Mouse (Mus musculus) thymus, postnatal 10 days (tissue): ENCODE results near the gene Carnmt1.

Source experiments
- DNase-seq, 2 experiments: peaks; one replicate each; pipeline ENCODE4 v3.0.0; 2021; ENCODE audit warnings: low spot score in 2 of 2

Carnmt1 gene

GRCm38 (mm10) chr19:18670608-18671007, at the start of gene Carnmt1:
Gene Carnmt1, plus strand, starts transcription at chr19:18670764.
- peak; percentile 97 to 98 for DNase-seq

DNA sequence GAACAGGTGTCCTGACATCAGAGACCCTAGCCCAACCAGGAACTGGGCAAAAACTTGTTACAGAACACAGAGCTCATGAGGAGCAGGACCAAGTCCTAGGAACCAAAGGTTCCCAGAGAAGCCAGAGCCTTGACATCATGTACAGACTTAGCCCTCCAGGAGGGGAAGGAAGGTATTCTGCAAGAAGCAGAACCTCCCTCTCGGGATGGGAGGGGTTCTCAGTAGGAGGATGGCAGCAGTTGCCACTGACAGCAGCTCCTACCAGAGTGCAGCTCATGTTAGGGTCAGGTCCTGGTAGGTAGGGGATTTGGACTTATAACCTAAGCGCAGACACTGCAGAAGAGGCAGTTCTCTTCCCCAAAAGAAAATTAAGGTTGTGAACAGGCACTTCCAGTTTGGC, 46.7 kb upstream of the Carnmt1 start:
- no peak for DNase-seq

GRCm38 (mm10) chr19:18629589-18629988, 41.0 kb upstream of the Carnmt1 start:
- no peak for DNase-seq

GRCm38 (mm10) chr19:18630221-18631119, 40.1 kb upstream of the Carnmt1 start:
- no peak for DNase-seq

- DNase-seq: peak; percentile 33 to 35
Measured at GRCm38 (mm10) chr19:18631161-18631643, 39.4 kb upstream of the Carnmt1 start.

DNA sequence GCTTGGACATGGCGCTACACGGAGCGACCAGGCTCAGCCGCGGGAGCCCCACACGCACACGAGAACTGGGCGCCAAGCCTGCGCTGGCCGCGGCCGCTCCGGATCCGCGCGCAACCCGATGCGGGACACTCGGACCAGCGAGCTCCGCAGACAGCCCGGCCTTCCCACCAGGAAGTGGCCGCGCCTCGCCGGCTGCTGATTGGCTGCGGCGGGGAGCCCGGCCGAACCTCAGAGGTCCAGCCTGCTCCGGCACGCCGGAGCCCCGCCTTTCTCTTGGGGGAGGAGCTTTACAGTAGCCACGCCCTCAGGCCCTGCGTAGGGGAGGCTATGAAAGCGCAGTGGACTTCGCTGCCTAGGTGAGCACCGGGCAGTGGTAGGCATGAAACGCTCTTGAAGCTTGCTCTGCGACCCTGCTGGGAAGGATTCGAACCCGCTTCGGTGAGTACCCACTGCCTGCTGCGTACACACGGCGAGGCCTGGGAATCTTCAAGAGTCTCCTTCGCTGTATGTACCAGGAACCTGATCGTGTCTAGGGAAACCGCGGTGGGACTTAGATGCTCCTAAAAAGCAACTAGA, 38.8 kb upstream of the Carnmt1 start, which contains the start of the genes Ostf1 and Nmrk1:
TSS of gene Ostf1 (minus strand) at position 180 of the 576 bp plus-strand sequence.
TSS of gene Nmrk1 (plus strand) at position 307 of the 576 bp plus-strand sequence.
- DNase-seq: peak; percentile 87 to 91

- DNase-seq: no peak
Measured at GRCm38 (mm10) chr19:18632231-18633185, 38.1 kb upstream of the Carnmt1 start.

- no peak for DNase-seq
Measured at GRCm38 (mm10) chr19:18637954-18638353, 32.6 kb upstream of the Carnmt1 start.

- no peak for DNase-seq
Measured at GRCm38 (mm10) chr19:18638949-18639348, 31.6 kb upstream of the Carnmt1 start.

DNA sequence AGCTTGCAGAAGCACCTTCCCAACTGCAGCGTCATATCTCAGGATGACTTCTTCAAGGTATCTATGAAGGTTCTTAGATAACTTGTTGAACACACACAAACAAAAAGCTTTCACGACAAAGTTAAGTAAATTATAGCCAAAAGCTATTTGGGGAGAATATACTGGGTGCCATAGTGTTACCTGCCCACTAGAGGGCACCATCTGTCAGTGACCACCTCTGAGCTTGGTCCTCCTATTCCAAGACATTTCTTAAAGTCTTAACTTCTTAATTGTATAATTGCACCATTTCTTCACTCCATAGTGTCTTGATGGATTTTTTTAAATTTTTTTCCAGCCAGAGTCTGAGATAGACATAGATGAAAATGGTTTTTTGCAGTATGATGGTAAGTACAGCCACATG, 31.0 kb upstream of the Carnmt1 start:
- DNase-seq: no peak

DNA sequence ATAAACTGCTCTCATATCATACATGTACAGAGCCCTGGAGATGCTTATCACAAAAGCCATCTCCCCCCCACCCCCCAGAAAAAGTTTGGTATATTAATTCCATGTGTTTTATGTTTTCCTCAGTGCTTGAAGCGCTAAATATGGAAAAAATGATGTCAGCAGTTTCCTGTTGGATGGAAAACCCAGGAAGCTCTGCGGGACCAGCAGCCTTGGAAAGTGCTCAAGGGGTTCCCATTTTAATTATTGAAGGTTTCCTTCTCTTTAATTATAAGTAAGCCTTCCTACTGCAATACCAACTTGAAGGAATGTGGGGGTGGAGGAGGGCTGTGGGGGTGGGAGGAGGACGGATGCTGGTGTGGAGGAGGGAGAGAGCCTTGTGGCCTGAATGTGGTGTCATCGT, 29.6 kb upstream of the Carnmt1 start:
- DNase-seq: no peak

DNA sequence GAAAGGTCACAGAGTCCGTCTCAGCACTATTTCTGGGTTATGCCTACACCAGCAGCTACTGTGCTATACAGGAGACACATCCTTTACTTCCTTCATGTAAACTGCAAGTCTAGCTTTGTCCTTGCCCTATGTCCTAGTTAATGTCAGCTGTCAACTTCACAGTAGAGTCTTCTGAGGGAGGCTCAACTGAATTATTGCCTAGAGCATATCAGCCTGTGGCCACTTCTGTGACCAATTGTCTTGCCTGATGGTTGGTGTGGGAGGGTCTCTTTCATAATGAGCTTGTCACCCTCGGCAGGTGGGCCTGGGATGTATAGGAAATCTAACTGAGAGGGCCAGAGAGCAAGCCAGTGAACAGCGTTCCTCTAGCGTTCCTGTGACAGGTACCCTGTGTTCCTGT, 27.2 kb upstream of the Carnmt1 start:
- DNase-seq: no peak

DNA sequence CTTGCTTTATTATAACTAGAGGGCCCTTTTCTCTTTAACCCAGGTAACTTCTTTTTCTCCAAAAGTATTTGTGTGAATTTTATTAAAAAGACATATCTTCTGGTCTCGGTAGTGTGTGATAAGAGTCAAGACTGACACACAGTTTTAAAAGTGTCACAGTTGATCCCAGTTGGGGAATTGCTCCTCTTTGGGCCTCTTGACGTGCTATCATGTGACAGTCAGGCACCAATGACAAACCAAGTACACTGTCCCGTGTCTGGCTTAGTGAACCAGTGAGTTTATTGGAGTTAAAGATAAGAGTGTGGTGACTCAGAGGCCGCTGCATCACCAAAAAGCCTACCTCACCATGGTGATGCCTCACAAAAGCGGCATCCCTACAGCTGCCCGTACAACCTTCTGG, 26.5 kb upstream of the Carnmt1 start:
- no peak for DNase-seq

- no peak for DNase-seq
Measured at GRCm38 (mm10) chr19:18646397-18646796, 24.2 kb upstream of the Carnmt1 start.

DNA sequence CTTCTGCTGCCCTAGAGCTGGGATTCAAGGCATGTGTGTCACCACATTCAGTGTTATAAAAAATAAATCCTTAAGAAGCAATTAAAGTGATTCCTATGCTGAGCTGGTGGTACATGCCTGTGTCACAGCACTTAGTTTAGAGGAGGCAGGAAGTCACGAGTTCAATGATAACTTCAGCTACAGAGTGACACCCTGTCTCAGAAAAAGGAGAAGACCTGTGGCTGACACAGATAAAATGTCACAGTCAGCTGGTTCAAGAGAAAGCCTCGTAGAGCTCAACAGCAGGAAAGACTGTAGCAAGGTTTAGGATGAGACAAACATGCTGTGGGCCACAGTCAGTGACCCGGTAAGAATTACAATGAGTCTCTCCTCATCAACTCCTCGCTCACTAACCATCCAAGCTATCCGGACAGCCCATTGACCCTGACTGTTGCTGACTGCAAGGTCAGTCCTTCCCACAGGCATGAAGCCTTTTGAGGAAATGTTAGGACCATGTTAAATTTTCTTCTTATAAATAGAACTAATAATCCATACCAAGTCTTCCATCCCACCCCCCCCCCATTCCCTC, 23.6 kb upstream of the Carnmt1 start:
- DNase-seq: no peak

GRCm38 (mm10) chr19:18647775-18648557, 22.6 kb upstream of the Carnmt1 start:
- no peak for DNase-seq

DNA sequence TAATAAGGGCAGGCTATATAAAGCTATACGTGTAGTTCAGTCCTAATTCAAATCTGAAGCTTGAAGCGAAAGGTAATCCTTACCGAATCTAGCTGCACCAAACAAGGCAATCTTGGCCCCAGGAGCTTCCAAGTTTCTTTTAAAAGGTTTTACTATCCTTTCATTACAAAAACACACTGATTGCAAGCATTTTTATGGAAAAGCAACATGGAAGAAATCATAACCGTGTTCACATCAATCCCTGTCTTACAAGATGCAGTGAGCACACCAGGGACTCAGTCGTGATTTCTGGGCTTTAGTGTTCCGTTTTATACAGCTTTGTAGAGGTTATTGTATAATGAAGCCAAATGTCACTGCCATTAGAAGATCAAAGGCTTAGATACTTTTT, 22.0 kb upstream of the Carnmt1 start:
- DNase-seq: no peak

- DNase-seq: no peak
Measured at GRCm38 (mm10) chr19:18649955-18650354, 20.6 kb upstream of the Carnmt1 start.

- DNase-seq: no peak
Measured at GRCm38 (mm10) chr19:18650473-18650872, 20.1 kb upstream of the Carnmt1 start.

DNA sequence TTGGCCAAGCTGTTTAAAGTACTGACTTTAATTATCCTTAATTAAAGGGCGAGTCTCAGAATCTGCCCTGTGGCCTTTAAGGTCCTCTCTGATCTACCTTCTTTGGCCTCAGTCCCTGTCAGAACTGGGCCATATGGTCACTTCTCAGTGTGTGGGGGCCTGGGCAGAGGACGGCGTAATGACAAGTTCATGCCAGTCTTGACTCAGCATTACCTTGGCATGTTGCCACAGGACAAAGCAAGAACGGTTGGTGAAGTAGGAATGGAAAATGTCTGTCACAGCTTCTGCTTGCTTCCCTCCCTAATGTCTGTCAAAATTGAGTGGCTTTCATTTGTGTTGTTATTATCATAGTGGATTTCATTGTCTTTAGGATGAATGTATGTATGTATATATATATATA, 18.0 kb upstream of the Carnmt1 start:
- DNase-seq: no peak

DNA sequence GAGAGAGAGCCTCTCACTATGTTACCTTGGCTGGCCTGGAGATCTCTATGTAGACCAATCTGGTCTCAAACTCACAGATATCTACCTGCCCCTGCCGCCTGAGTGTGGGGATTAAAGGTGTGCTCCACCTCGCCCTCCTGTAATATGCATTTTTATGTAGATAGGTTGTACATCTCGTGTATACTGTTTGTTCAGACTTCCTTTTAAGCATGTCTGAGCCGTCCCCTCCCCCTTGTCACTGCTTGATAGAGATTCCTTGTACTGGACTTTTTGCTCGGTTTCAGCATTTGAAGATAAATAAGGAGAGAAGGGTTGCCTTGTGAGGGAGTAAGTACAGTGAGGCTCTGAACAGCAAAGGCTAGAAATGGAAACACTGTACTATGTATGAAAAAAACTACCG, 17.5 kb upstream of the Carnmt1 start:
- no peak for DNase-seq
